Mouse (Mus musculus): ENCODE data around the gene Arid1b. TPM values are rescaled to one million over a fixed set of nuclear protein-coding genes. Genes with fewer than 3 reads are reported as not detected.
"Not testable (repeated sequence)": the region's sequence is repeated elsewhere in the genome, so short reads cannot be mapped to it uniquely, and the experiment has no call there.

The Arid1b gene
- polyA plus RNA-seq, 1 experiment: 59.4 TPM

DNA sequence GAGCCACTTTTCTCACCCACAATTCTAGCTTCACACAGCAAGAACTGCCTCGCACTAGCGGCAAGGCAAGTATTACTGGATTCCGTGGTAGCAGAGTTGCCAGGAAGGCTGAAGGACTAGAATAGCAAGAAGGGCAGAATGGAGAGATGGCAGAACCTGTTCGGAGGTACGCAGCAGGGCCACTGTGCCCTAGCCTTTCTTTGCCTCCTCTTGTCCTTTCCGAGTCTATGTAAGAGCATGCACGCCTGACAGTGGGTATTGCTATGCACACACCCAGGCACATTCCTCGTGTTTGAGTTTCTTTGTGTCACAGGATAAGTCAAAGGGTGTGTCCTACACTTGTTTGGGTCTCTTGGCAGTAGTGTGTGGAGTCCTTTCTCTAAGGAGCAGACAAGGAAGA lies 88.1 kb downstream of the Arid1b start:
- H3K27ac ChIP-seq (ENCODE audit: insufficient read depth, low read depth, low read length): no peak overlapping the region
- no peaks in the 10 kb centered on the region for H3K27me3 ChIP-seq (ENCODE audit: control insufficient read depth, insufficient read depth, low read length)
- no peak for TF ChIP-seq POLR2A (IDR thresholded peaks at IDR 0.05; ENCODE audit: low read depth, low read length)
- TF ChIP-seq CTCF (IDR thresholded peaks at IDR 0.05; ENCODE audit: extremely low read depth, insufficient read length, insufficient replicate concordance, low read depth, low read length): no peak
- H3K4me3 ChIP-seq (ENCODE audit: low read depth, low read length): no peak overlapping the region
- H3K4me1 ChIP-seq (ENCODE audit: control insufficient read depth, insufficient read depth, insufficient read length, low read length): peaks cover 25% of the 10 kb centered on the region
- H3K36me3 ChIP-seq (ENCODE audit: control insufficient read depth, insufficient read depth, low read length): no peaks in the 10 kb centered on the region
- 38% methylated on average over 8 of the region's 8 CpGs for WGBS

DNA sequence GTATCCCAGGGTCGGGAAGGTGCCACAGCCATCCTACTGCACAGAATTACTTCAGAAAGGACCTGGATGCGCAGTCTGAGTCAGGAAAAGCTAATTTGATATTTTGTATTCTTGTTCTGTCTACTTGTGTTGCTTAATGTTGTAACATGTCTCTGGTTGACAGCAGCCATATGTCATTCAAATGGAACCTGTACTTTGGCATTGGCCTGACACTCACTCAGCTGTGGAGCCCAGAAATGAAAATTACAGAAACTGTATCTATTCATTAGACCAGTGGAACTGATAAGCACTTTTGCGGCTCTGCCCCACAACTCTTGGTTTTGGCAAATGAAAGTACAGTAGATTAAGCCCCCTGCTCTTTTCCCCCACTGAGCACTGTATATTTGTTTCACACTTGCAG lies 89.4 kb downstream of the Arid1b start:
- Histone ChIP-seq H3K27me3 (ENCODE audit: control insufficient read depth, insufficient read depth, low read length) (no peaks in the 10 kb centered on the region), H3K27ac (ENCODE audit: insufficient read depth, low read depth, low read length) (no peak overlapping the region), H3K36me3 (ENCODE audit: control insufficient read depth, insufficient read depth, low read length) (no peaks in the 10 kb centered on the region), H3K4me1 (ENCODE audit: control insufficient read depth, insufficient read depth, insufficient read length, low read length) (peaks cover 25% of the 10 kb centered on the region), H3K4me3 (ENCODE audit: low read depth, low read length) (no peak overlapping the region)
- 85% methylated on average over 3 of the region's 3 CpGs for WGBS
- TF ChIP-seq CTCF (IDR thresholded peaks at IDR 0.05; ENCODE audit: extremely low read depth, insufficient read length, insufficient replicate concordance, low read depth, low read length): no peak
- no peak for TF ChIP-seq POLR2A (IDR thresholded peaks at IDR 0.05; ENCODE audit: low read depth, low read length)

- WGBS: 69% methylated on average over 8 of the region's 8 CpGs
- no peak for TF ChIP-seq POLR2A (IDR thresholded peaks at IDR 0.05; ENCODE audit: low read depth, low read length)
- TF ChIP-seq CTCF (IDR thresholded peaks at IDR 0.05; ENCODE audit: extremely low read depth, insufficient read length, insufficient replicate concordance, low read depth, low read length): no peak
- Histone ChIP-seq H3K4me1 (ENCODE audit: control insufficient read depth, insufficient read depth, insufficient read length, low read length) (peaks cover 26% of the 10 kb centered on the region), H3K27me3 (ENCODE audit: control insufficient read depth, insufficient read depth, low read length) (no peaks in the 10 kb centered on the region), H3K36me3 (ENCODE audit: control insufficient read depth, insufficient read depth, low read length) (no peaks in the 10 kb centered on the region), H3K27ac (ENCODE audit: insufficient read depth, low read depth, low read length) (no peak overlapping the region), H3K4me3 (ENCODE audit: low read depth, low read length) (no peak overlapping the region)
Observed at GRCm38 (mm10) chr17:5084139-5084538, 90.0 kb downstream of the Arid1b start.

DNA sequence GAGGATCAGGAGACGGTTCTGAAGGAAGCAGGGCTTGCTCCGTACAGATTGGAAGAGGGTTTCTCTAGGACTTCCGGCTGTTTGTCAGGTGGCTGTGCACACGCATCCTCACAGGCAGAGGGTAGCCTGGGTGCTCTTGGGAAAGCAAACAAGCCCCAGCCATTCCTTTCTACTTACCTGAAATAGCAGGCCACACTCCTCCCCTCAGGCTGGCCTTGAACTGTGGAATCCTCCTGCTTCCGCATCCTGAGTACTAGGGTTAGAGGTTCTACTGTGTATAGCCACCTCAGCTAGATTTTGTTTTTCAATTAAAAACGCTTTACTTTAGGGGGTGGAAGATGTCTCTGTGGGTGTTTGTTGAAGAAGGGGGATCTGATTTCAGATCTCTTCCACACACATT lies 90.9 kb downstream of the Arid1b start:
- no peaks in the 10 kb centered on the region for H3K27me3 ChIP-seq (ENCODE audit: control insufficient read depth, insufficient read depth, low read length)
- H3K27ac ChIP-seq (ENCODE audit: insufficient read depth, low read depth, low read length): no peak overlapping the region
- H3K36me3 ChIP-seq (ENCODE audit: control insufficient read depth, insufficient read depth, low read length): no peaks in the 10 kb centered on the region
- H3K4me3 ChIP-seq (ENCODE audit: low read depth, low read length): no peak overlapping the region
- peaks cover 30% of the 10 kb centered on the region for H3K4me1 ChIP-seq (ENCODE audit: control insufficient read depth, insufficient read depth, insufficient read length, low read length)
- TF ChIP-seq CTCF (IDR thresholded peaks at IDR 0.05; ENCODE audit: extremely low read depth, insufficient read length, insufficient replicate concordance, low read depth, low read length): no peak
- no peak for TF ChIP-seq POLR2A (IDR thresholded peaks at IDR 0.05; ENCODE audit: low read depth, low read length)
- WGBS: 75% methylated on average over 6 of the region's 6 CpGs

DNA sequence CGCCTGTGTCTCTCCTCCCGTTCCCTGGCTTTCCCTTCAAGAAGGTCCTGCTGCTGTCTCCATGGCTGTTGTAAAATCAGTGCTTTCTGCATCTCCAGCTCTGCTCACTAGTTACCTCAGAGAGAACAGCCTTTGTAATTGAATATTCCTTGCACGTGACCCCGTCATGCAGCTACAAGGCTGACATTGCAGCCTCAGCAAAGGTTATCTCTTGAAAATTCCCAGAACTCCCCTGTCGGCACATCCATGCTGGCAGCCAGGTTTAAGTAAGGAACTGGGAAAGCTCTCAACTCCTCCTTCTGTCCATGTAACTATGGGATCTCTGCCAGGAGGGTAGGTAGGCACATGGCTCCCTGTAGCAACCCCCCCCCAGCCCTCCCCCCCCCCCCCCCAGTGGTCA lies 91.8 kb downstream of the Arid1b start:
- Histone ChIP-seq H3K36me3 (ENCODE audit: control insufficient read depth, insufficient read depth, low read length) (no peaks in the 10 kb centered on the region), H3K4me3 (ENCODE audit: low read depth, low read length) (no peak overlapping the region), H3K27ac (ENCODE audit: insufficient read depth, low read depth, low read length) (no peak overlapping the region), H3K4me1 (ENCODE audit: control insufficient read depth, insufficient read depth, insufficient read length, low read length) (peaks cover 29% of the 10 kb centered on the region), H3K27me3 (ENCODE audit: control insufficient read depth, insufficient read depth, low read length) (no peaks in the 10 kb centered on the region)
- 51% methylated on average over 5 of the region's 5 CpGs for WGBS
- no peak for TF ChIP-seq POLR2A (IDR thresholded peaks at IDR 0.05; ENCODE audit: low read depth, low read length)
- TF ChIP-seq CTCF (IDR thresholded peaks at IDR 0.05; ENCODE audit: extremely low read depth, insufficient read length, insufficient replicate concordance, low read depth, low read length): no peak

GRCm38 (mm10) chr17:5088241-5088640 lies 94.1 kb downstream of the Arid1b start:
- H3K36me3 ChIP-seq (ENCODE audit: control insufficient read depth, insufficient read depth, low read length); H3K4me3 ChIP-seq (ENCODE audit: low read depth, low read length); H3K27me3 ChIP-seq (ENCODE audit: control insufficient read depth, insufficient read depth, low read length); H3K27ac ChIP-seq (ENCODE audit: insufficient read depth, low read depth, low read length): not testable (repeated sequence)
- peaks cover 17% of the 10 kb centered on the region for H3K4me1 ChIP-seq (ENCODE audit: control insufficient read depth, insufficient read depth, insufficient read length, low read length)
- 27% methylated on average over 2 of the region's 2 CpGs for WGBS

DNA sequence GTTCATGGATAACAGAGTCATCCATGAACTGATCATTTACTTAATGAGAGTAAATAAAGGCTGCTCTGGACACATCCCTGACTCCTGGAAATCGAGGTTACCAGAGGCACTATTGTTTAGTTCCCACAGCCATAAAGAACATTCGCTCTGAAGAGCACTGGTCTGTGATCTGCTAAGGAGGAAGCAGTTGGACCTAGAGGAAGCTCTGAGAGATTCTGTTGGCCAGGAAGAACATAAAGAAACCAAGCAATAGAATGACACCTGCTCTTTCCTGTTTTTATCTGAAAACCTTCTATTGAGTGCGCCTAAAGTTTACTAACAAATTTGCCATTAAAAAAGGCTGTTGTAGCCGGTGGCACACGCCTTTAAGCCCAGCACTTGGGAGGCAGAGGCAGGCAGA lies 94.7 kb downstream of the Arid1b start:
- no peaks in the 10 kb centered on the region for H3K27me3 ChIP-seq (ENCODE audit: control insufficient read depth, insufficient read depth, low read length)
- TF ChIP-seq CTCF (IDR thresholded peaks at IDR 0.05; ENCODE audit: extremely low read depth, insufficient read length, insufficient replicate concordance, low read depth, low read length) (no peak), POLR2A (IDR thresholded peaks at IDR 0.05; ENCODE audit: low read depth, low read length) (no peak)
- H3K4me1 ChIP-seq (ENCODE audit: control insufficient read depth, insufficient read depth, insufficient read length, low read length): peaks cover 16% of the 10 kb centered on the region
- H3K36me3 ChIP-seq (ENCODE audit: control insufficient read depth, insufficient read depth, low read length): no peaks in the 10 kb centered on the region
- H3K4me3 ChIP-seq (ENCODE audit: low read depth, low read length): no peak overlapping the region
- 10% methylated on average over 5 of the region's 5 CpGs for WGBS
- H3K27ac ChIP-seq (ENCODE audit: insufficient read depth, low read depth, low read length): no peak overlapping the region

DNA sequence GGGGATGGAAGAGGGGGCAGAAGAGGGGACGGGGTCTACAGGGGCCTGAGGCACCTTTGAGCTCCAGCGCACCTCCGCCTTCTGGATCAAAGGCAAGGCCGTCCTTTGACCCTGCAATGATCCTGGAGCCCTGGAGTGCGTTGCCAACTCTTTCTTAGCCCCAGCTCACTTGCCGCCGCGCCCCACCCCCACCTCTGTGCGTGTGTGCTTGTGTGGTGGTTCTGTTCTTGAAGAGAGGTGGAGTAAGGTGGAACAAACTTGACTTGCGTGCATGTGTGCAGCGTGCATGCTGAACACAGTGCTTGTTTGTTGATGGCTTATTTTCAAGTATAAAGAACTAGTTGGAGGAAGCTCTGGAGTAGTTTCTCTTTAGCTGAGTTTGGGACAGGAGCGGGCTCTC lies 95.4 kb downstream of the Arid1b start:
- Histone ChIP-seq H3K27ac (ENCODE audit: insufficient read depth, low read depth, low read length) (0 out of 2 replicates have a peak overlapping the region, but pooled peaks have one; percentile 1), H3K36me3 (ENCODE audit: control insufficient read depth, insufficient read depth, low read length) (no peaks in the 10 kb centered on the region), H3K4me1 (ENCODE audit: control insufficient read depth, insufficient read depth, insufficient read length, low read length) (peaks cover 16% of the 10 kb centered on the region), H3K27me3 (ENCODE audit: control insufficient read depth, insufficient read depth, low read length) (no peaks in the 10 kb centered on the region), H3K4me3 (ENCODE audit: low read depth, low read length) (peak overlapping the region; percentile 16)
- WGBS: 12% methylated on average over 12 of the region's 12 CpGs
- TF ChIP-seq CTCF (IDR thresholded peaks at IDR 0.05; ENCODE audit: extremely low read depth, insufficient read length, insufficient replicate concordance, low read depth, low read length): no peak
- TF ChIP-seq POLR2A (IDR thresholded peaks at IDR 0.05; ENCODE audit: low read depth, low read length): no peak

Measured in small intestine, adult 2 months (tissue).